Mouse (Mus musculus): ENCODE results near the gene Tmem156.

- TF ChIP-seq CTCF (IDR thresholded peaks at IDR 0.05) (no peak), POLR2A (IDR thresholded peaks at IDR 0.05; ENCODE audit: insufficient read depth, low read depth, low read length) (no peak)
Observed at GRCm38 (mm10) chr5:65094902-65095545, 3.1 kb upstream of the Tmem156 start.
